Mouse (Mus musculus) forebrain, embryonic 10.5 days (tissue): ENCODE data around the gene Kremen1. TPM values are rescaled to one million over a fixed set of nuclear protein-coding genes. Genes with fewer than 3 reads are reported as not detected.

Experiments
- DNase-seq: peaks from one replicate; pipeline ENCODE4 v3.0.0-alpha.2; 2017; ENCODE audit warnings: low spot score; ENCODE audit errors: extremely low spot score
- H3K27ac ChIP-seq: fragments of 300-500 bp; sonication (generic); 2 replicates; pipeline ENCODE4 v1.5.1; 2016; ENCODE audit warnings: mild to moderate bottlenecking
- H3K27me3 ChIP-seq: fragments of 300-500 bp; sonication (generic); 2 replicates; pipeline ENCODE4 v1.6.1; 2016; ENCODE audit warnings: mild to moderate bottlenecking; ENCODE audit not compliant: poor library complexity, severe bottlenecking
- H3K36me3 ChIP-seq: fragments of 300-500 bp; sonication (generic); replicated peaks from 2 replicates; pipeline ENCODE4 v1.6.1; 2016; ENCODE audit warnings: mild to moderate bottlenecking, moderate library complexity
- H3K4me1 ChIP-seq: fragments of 300-500 bp; sonication (generic); 2 replicates; pipeline ENCODE4 v1.6.1; 2016
- H3K4me3 ChIP-seq: fragments of 300-500 bp; sonication (generic); 2 replicates; pipeline ENCODE4 v1.5.1; 2016; ENCODE audit warnings: mild to moderate bottlenecking, moderate library complexity
- H3K9me3 ChIP-seq: fragments of 300-500 bp; sonication (generic); 2 replicates; pipeline ENCODE4 v1.6.1; 2016; ENCODE audit warnings: mild to moderate bottlenecking, moderate library complexity
- WGBS: fragments of 180-500 bp; shearing (Covaris S2); methylation state at CpG from one replicate; pipeline ENCODE4 v1.1.7; 2016; 5-methylcytosine and 5-hydroxymethylcytosine counted together
- polyA plus RNA-seq: library from polyadenylated mRNA; unstranded; fragments of >200 nt; fragmentation: Nextera tagmentation; extraction: Ambion mirVana; gene quantifications from 2 replicates; pipeline ENCODE4 v1.2.1, GENCODE M21; 2016

Gene Kremen1
- polyA plus RNA-seq, 1 experiment from 2014 or later, result 11.4 TPM

DNA sequence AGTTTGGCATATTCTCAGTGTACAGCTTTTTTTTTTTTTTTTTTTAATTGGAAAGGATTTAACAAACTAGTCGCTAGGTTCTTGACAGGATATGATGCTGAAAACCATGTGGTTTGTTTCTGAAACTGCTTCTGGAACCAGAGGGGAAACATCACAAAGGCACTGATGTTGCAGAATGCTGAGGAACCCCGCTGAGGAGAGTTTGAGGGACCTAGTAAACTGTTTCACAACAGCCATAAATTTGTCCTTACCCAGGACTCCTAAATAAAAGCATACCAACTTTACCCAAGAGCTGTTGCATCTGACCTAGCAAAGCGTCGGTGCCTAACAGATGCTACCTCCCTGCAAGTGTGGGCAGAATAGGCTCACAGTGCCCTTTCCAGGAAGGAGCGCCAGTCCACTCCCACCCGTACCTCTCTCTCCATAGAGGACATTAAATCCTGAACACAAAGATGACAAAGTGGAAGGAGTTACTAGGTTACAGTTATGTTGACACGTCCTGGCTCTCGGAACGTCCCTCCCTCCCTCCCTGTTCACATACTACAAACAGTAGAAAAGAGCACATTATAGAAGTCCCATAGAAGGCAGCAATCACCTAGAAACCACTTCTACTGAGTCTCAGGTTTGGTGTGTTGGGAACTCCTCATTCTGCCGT, 1.3 kb downstream of the Kremen1 start:
- Histone ChIP-seq H3K9me3 (no peaks in the 10 kb centered on the region), H3K27ac (no peak overlapping the region), H3K36me3 (no peaks in the 10 kb centered on the region), H3K4me3 (peak overlapping the region; percentile 95), H3K4me1 (peaks cover 44% of the 10 kb centered on the region), H3K27me3 (peaks cover 32% of the 10 kb centered on the region)
- WGBS, result 71% methylated on average over 10 of the region's 10 CpGs
- DNase-seq, result no peak

DNA sequence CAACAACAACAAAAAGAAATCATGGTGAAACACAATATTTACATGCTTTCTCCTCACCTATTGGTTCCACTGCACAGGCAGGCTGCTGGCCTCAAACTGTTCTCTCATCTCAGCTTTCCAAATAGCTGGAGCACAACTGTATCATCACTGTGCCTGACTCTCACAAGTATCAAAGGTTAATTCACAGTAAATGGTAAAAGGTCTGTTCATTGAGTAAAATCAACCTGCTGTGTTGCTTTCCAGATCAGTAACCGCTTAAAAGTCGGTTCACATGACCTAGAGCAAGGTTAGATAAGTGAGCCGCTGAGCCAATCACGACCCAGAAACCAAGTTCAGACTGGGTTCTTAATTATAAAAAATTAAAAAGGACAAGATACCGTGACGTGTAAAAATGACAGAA, 3.3 kb downstream of the Kremen1 start:
- no peaks in the 10 kb centered on the region for H3K36me3 ChIP-seq
- WGBS, result 95% methylated on average over 6 of the region's 6 CpGs
- H3K27me3 ChIP-seq, result peaks cover 17% of the 10 kb centered on the region
- H3K4me3 ChIP-seq, result no peak overlapping the region
- H3K4me1 ChIP-seq, result peaks cover 60% of the 10 kb centered on the region
- DNase-seq, result no peak
- H3K27ac ChIP-seq, result no peak overlapping the region
- no peaks in the 10 kb centered on the region for H3K9me3 ChIP-seq

DNA sequence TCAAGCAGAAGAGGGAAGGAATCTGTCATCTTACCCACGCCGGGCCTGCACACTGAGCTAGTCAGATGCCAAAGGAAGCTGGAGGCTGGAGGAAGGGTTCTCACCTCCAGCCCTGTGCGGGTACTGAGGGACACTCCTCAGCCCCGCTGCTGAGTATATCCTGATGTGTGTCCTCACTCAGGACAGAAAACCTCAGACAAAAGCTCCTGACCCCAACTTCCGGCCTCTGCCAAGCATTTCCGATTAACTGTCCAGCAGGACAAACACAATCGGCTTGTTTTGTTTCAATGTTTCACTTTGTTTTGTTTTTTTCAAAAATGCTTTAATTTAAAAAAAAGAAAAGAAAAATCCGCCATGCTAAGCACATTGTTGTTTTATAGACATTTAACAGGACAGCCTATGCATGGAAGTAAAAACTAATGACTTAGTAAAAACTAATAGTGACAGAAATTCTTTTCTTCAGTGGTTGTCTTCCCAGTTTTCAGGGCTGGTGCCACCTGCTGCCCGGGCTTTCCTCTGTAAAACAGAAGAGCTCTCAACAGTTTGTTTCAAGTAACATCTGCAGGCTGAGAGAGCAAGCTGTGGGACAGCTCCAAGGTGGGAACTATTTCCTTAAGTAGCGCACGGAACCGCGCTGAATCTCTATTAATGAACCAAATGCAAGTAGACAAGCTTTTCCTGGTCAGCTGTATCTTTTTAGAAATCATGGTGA, 4.1 kb downstream of the Kremen1 start:
- H3K4me3 ChIP-seq, result no peak overlapping the region
- H3K27me3 ChIP-seq, result peaks cover 10% of the 10 kb centered on the region
- H3K36me3 ChIP-seq, result no peaks in the 10 kb centered on the region
- H3K4me1 ChIP-seq, result peaks cover 63% of the 10 kb centered on the region
- H3K9me3 ChIP-seq, result no peaks in the 10 kb centered on the region
- no peak for DNase-seq
- no peak overlapping the region for H3K27ac ChIP-seq
- WGBS, result 88% methylated on average over 13 of the region's 13 CpGs

DNA sequence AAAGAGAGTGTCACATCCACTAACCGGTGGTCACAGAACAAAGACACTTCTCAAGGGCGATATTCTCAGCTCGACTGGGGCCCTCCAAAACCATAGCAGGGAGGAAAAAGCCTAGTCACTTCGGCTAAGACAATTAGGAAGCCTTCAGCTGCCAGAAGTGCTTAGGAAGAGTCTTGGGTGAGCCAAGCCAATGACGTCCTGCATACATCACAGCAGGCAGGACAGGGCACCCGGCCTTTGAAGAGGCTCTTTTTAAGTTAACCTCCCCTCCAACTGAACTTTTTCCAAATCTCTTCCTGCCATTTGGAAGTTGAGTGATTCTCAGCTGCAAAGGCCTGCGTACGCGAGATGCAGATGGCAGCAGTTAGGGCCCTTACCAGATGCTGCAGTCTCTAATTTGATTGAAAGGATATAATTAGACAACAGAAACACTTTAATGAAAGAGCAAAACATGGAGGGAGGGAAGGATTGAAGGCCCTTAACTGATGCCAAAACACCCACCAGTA, 5.8 kb downstream of the Kremen1 start:
- H3K4me1 ChIP-seq, result peaks cover 61% of the 10 kb centered on the region
- DNase-seq, result no peak

DNA sequence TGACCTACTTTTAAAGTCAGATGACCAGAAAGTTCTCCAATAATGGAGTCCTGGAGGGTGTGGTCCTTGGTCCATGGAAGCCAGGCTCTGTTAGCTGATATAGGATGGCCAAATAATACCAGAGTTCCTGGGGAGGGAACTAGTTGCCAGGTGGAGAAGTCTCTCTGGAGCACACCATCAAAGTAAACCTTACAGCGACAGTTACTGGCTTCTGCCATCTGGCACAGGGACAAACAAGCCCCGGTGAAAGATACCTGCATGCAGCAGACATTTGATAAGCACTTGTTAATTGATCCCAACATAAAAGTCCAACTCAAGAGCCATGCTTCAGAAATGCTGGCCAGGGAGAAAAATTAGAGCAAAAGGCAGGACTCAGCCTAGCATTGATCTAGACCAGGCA, 7.3 kb downstream of the Kremen1 start:
- Histone ChIP-seq H3K4me3 (no peak overlapping the region), H3K4me1 (peaks cover 56% of the 10 kb centered on the region), H3K36me3 (no peaks in the 10 kb centered on the region), H3K27me3 (no peaks in the 10 kb centered on the region), H3K9me3 (no peaks in the 10 kb centered on the region), H3K27ac (no peak overlapping the region)
- WGBS, result 84% methylated on average over 2 of the region's 2 CpGs
- DNase-seq, result no peak

More for the DNA sequence above, 5.8 kb downstream of the Kremen1 start:
- Histone ChIP-seq H3K27ac (peak overlapping the region; percentile 27; the same call in 1 of the 2 replicates), H3K9me3 (no peaks in the 10 kb centered on the region), H3K36me3 (no peaks in the 10 kb centered on the region), H3K4me3 (no peak overlapping the region), H3K27me3 (peaks cover 4% of the 10 kb centered on the region)
- 30% methylated on average over 9 of the region's 9 CpGs for WGBS

DNA sequence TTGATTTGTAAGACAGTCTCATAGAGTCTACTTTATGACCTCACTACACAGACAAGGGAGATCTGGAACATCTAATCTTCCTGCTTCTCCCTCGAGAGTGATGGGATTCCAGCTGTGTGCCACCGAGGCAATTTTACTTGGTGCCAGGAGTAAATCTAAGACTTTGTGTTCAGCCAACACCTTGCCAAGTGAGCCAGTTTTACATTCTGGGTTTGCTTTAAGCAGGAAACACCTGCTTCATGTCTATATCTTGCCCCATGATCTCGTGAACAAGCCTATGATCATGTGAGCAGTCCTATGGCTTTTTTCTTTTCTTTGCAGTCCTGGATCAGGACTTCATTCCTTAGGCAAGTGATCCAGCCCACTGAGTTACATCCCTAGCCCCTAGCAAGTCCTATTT, 7.8 kb downstream of the Kremen1 start:
- no peaks in the 10 kb centered on the region for H3K36me3 ChIP-seq
- no peak overlapping the region for H3K4me3 ChIP-seq
- H3K9me3 ChIP-seq, result no peaks in the 10 kb centered on the region
- H3K27ac ChIP-seq, result no peak overlapping the region
- no peaks in the 10 kb centered on the region for H3K27me3 ChIP-seq
- H3K4me1 ChIP-seq, result peaks cover 61% of the 10 kb centered on the region
- 68% methylated on average over 3 of the region's 3 CpGs for WGBS
- no peak for DNase-seq

DNA sequence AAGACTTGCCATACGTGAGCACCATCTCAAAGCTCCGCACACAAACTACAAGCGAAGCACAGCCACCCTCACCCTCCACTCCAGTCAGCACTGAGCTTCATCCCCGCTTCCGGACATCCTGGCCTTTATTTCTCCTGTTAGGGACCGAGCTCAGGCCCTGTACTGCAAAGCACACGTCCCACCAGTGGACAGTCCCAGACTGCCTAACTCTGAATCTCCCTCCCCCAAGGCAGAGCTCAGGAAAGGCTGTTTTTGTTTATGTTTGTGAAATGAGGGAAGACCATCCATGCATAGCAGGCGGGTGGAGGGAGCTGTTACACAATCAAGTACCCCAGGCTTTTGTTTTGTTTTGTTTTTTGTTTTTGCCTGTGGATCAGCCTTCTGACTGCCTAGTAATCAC, 8.6 kb downstream of the Kremen1 start:
- no peak for DNase-seq
- no peaks in the 10 kb centered on the region for H3K9me3 ChIP-seq
- no peak overlapping the region for H3K4me3 ChIP-seq
- H3K27ac ChIP-seq, result no peak overlapping the region
- H3K36me3 ChIP-seq, result no peaks in the 10 kb centered on the region
- no peaks in the 10 kb centered on the region for H3K27me3 ChIP-seq
- peaks cover 69% of the 10 kb centered on the region for H3K4me1 ChIP-seq
- 84% methylated on average over 8 of the region's 8 CpGs for WGBS

DNA sequence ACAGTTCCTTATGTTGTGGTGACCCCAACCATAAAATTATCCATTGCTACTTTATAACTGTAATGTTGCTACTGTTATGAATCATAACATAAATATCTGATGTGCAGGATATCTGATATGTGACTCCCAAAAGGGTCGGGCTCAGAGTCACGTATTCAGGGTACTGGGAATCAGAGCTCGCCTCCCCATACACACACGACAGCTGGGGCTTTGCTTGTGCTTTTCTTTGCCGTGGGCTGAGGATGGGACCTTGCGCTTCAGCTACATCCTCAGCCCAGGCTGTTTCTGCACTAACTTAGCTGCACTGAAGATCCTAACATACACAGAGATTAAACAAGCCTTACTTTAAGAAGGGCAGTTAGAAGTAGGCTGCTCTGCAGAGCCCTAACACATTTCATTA, 10.2 kb downstream of the Kremen1 start:
- no peak for DNase-seq
- H3K4me3 ChIP-seq, result no peak overlapping the region
- no peaks in the 10 kb centered on the region for H3K27me3 ChIP-seq
- 81% methylated on average over 6 of the region's 6 CpGs for WGBS
- no peak overlapping the region for H3K27ac ChIP-seq
- H3K36me3 ChIP-seq, result no peaks in the 10 kb centered on the region
- no peaks in the 10 kb centered on the region for H3K9me3 ChIP-seq
- H3K4me1 ChIP-seq, result peaks cover 61% of the 10 kb centered on the region

DNA sequence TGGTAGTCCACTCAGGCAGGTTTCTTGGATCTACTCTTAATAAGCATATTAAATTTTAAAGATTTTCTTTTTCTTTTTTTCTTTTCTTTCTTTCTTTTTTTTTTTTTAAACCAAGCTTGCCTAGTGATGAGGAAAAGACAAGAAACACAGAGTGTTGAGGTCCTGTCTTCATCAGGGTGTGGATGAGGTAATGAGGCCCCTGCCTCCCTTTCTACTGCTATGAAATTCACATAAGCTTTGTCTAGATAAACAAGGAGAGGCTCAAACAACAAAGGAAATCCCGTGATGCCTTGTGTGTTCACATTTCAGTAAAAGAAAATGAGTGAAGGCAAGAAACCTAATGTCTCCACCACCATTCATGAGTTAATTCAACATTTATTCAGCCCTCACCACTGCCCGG, 13.2 kb downstream of the Kremen1 start:
- no peak for DNase-seq
- Histone ChIP-seq H3K4me1 (peaks cover 55% of the 10 kb centered on the region), H3K9me3 (no peaks in the 10 kb centered on the region), H3K4me3 (no peak overlapping the region), H3K27me3 (no peaks in the 10 kb centered on the region), H3K27ac (peak overlapping the region; percentile 72; the same call in 1 of the 2 replicates), H3K36me3 (peaks cover 1% of the 10 kb centered on the region)
- WGBS, result 45% methylated on average over 2 of the region's 2 CpGs

DNA sequence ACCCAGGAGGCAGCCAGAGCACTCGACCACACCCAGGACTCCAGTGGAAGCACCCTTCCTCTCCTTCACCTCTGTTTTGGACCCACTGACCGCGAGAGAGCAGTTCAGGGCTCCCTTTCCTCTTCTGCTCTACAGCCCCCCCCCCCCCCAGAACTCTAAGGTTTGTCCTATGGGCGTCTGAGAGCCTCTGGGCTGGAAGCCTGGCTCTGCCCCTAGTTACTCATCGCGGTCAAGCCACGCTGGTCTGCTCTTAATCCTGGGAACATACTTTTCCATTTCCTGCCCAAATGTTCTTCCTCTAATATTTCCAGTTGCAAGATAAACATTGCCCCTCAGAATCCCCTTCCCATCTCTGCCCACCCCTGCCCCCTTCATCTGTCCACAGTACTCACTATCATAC, 15.9 kb downstream of the Kremen1 start:
- Histone ChIP-seq H3K27me3 (no peaks in the 10 kb centered on the region), H3K27ac (peak overlapping the region; percentile 69; the same call in 1 of the 2 replicates), H3K9me3 (no peaks in the 10 kb centered on the region), H3K4me1 (peaks cover 47% of the 10 kb centered on the region), H3K36me3 (peaks cover 20% of the 10 kb centered on the region), H3K4me3 (no peak overlapping the region)
- no peak for DNase-seq
- 88% methylated on average over 7 of the region's 7 CpGs for WGBS

DNA sequence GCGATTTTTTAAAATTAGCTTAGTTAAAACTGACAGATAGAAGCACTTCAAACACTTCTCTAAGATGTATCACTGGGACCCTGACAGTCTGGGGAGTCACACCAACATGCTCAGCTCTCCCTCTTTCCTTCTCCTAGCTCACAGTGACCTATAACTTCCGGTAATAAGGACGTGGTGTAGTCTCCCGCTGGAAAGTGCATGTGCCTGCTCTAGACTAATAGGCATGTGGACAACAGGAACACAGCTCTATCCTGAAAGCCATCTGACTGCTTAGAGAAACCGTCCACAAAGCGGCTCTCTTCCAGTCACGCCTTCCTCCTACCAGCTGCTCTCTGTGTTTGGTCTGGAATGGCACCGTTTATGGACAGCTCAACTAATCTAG, 16.6 kb downstream of the Kremen1 start:
- Histone ChIP-seq H3K27ac (peak overlapping the region; percentile 69), H3K4me3 (no peak overlapping the region), H3K27me3 (no peaks in the 10 kb centered on the region), H3K9me3 (no peaks in the 10 kb centered on the region), H3K4me1 (peaks cover 54% of the 10 kb centered on the region), H3K36me3 (peaks cover 20% of the 10 kb centered on the region)
- WGBS, result 71% methylated on average over 8 of the region's 8 CpGs
- no peak for DNase-seq

DNA sequence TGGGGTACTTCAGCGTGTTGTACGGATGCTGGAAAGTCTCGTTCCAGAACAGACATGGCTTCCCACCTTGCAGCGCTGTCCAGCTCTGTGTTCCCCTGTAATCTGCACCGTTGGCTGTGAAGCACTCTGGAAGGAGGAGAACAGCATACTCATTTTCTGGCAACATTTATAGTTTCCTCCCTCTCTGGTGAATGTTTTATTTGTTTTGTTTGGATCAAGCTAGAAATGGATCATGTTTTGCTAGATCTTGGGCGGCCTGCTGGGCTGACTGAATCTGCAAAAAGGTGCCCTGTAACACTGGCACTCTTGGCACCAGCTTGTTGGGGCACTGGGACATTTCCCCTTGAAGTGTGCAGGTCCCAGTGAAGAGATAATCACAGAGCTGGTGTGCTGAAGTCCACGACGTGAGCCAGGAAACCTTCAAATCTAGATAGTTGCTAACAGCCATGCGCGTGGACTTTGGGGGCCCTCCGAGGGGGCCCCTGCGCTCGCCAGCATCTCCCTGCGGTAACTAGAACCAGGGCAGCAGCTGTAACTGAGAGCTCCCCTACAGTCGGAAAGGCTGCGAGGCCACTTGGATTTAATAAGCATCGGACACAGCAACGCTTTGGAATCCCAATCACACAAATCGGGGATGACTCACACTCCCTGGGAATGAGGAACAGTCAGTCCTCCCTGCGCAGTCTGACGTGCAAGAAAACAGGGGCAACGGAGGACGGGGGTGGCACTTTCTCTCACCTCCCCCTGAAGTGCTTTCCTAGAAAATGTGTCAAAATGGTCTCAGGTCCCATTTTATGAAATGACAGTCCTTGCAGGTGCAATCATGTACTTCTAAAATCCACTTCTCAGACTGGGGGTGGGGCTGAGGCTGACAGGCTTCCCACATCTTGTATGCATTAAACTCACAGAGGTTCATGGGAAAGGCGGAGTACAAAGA, 17.3 kb downstream of the Kremen1 start:
- Histone ChIP-seq H3K27ac (peak overlapping the region; percentile 69), H3K4me3 (peak overlapping the region; percentile 9; the same call in 1 of the 2 replicates), H3K36me3 (peaks cover 20% of the 10 kb centered on the region), H3K4me1 (peaks cover 59% of the 10 kb centered on the region), H3K27me3 (no peaks in the 10 kb centered on the region), H3K9me3 (no peaks in the 10 kb centered on the region)
- 74% methylated on average over 24 of the region's 24 CpGs for WGBS
- no peak for DNase-seq
